Mouse (Mus musculus): ENCODE results near the gene 3100002H09Rik. TPM values are rescaled to one million over a fixed set of nuclear protein-coding genes. Genes with fewer than 3 reads are reported as not detected.
A peak's percentile ranks its signal among the peaks of the same experiment; 100 is the strongest.

3100002H09Rik gene
- polyA plus RNA-seq (2015; fragmentation: Nextera tagmentation; extraction: Ambion mirVana): not detected in 2 replicates

DNA sequence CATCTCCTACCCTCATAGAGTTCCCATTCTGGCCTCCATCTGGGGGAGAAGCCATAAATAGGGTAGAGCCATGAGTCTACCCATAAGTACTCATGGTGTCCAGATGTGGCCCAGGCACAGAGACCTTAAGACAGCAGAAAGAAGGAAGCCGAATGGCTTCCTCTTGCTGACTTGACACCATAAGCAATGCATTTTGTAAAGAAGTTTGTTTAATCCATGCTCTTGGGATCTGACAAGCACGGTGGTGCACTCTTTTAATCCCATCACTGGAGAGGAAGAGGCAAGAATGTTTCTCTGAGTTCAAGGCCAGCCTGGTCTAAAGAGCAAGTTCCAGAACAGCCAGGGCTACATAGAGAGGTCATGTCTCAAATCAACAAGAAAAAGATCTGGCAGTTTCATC, at the start of gene 3100002H09Rik:
TSS of gene 3100002H09Rik (minus strand) at position 101 of the 400 bp plus-strand sequence.
- Histone ChIP-seq H3K27ac (no peak within 1 kb of the TSS), H3K27me3 (replicated peaks) (0 out of 2 replicates have a peak, but pooled peaks cover 2% of the 10 kb centered on the region), H3K4me1 (replicated peaks) (no peaks in the 10 kb centered on the region), H3K9me3 (no peaks in the 10 kb centered on the region), H3K9ac (no peak within 1 kb of the TSS), H3K36me3 (no peaks in the 10 kb centered on the region), H3K4me3 (replicated peaks) (no peak within 1 kb of the TSS), H3K4me2 (replicated peaks) (no peak within 1 kb of the TSS)
- 83% methylated on average over 2 of the region's 2 CpGs for WGBS
- no peak for ATAC-seq

GRCm38 (mm10) chr4:124659251-124660217, 48.9 kb upstream of the 3100002H09Rik start:
- Histone ChIP-seq H3K27me3 (replicated peaks) (peaks cover 88% of the 10 kb centered on the region), H3K4me1 (replicated peaks) (peaks cover 29% of the 10 kb centered on the region), H3K36me3 (no peaks in the 10 kb centered on the region), H3K4me2 (replicated peaks) (peak overlapping the region; percentile 96), H3K9ac (no peak overlapping the region), H3K4me3 (replicated peaks) (peak overlapping the region; percentile 22), H3K9me3 (no peaks in the 10 kb centered on the region), H3K27ac (no peak overlapping the region)
- ATAC-seq: no peak
- WGBS: 2% methylated on average over 67 of the region's 68 CpGs

- H3K27me3 ChIP-seq (replicated peaks): peaks cover 90% of the 10 kb centered on the region
- H3K4me3 ChIP-seq (replicated peaks): peak overlapping the region; percentile 65
- H3K4me1 ChIP-seq (replicated peaks): peaks cover 29% of the 10 kb centered on the region
- no peak overlapping the region for H3K9ac ChIP-seq
- no peaks in the 10 kb centered on the region for H3K9me3 ChIP-seq
- H3K36me3 ChIP-seq: no peaks in the 10 kb centered on the region
- peak overlapping the region; percentile 96 for H3K4me2 ChIP-seq (replicated peaks)
- no peak overlapping the region for H3K27ac ChIP-seq
- under 1% methylated on average over 39 of the region's 39 CpGs for WGBS
- ATAC-seq: no peak
Observed at GRCm38 (mm10) chr4:124658412-124658851, 47.8 kb upstream of the 3100002H09Rik start.

GRCm38 (mm10) chr4:124657781-124658180, 47.2 kb upstream of the 3100002H09Rik start:
- Histone ChIP-seq H3K4me2 (replicated peaks) (peak overlapping the region; percentile 96), H3K27ac (no peak overlapping the region), H3K4me1 (replicated peaks) (peaks cover 32% of the 10 kb centered on the region), H3K36me3 (no peaks in the 10 kb centered on the region), H3K9me3 (no peaks in the 10 kb centered on the region), H3K9ac (peak overlapping the region; percentile 28; the same call in 1 of the 2 replicates), H3K4me3 (replicated peaks) (peak overlapping the region; percentile 65), H3K27me3 (replicated peaks) (peaks cover 84% of the 10 kb centered on the region)
- WGBS: under 1% methylated on average over 50 of the region's 61 CpGs
- no peak; the same call in 1 of the 2 replicates for ATAC-seq

DNA sequence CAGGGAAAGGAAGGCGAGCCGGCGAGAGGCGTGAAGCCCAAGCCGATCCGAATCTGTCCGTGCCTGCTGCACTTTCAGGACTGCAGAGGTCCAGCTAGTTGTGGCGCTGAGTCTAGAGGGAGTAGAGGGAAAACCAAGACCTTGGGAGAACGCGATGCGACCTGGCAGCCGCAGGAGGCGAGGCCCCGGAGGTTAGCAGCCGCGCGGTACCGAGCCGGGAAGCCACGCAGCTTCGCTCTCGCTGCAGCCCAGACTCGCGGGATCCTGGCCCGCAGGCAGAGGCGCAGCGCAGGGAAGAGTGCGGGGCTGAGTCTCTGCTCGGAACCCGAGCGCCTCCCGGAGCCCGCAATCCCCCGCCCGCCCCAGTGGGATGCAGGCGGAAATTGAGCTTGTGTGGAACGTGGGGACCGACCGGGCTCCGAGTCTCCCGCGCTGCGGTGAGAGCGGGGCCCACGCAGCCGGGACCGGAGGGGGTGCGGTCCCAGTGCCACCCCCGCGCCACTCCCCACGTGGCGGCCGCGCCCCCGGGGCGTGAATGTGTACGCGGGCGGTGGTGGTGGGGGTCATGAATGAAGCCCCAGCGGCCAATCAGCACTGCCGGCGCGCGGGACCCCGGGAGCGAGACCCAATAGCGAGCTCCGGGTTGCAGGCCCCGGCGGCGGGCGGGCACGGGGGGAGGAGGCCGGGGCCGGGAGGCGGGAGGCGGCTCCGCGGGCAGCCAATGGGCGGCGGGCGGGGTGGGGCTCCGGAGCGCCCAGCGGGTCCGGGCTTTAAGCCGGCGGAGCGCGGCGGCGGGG, 46.4 kb upstream of the 3100002H09Rik start:
- Histone ChIP-seq H3K9ac (peak overlapping the region; percentile 28), H3K27ac (no peak overlapping the region), H3K4me2 (replicated peaks) (peak overlapping the region; percentile 96), H3K27me3 (replicated peaks) (peaks cover 83% of the 10 kb centered on the region), H3K36me3 (no peaks in the 10 kb centered on the region), H3K4me3 (replicated peaks) (peak overlapping the region; percentile 65), H3K9me3 (no peaks in the 10 kb centered on the region), H3K4me1 (replicated peaks) (peaks cover 32% of the 10 kb centered on the region)
- WGBS: under 1% methylated on average over 73 of the region's 92 CpGs
- ATAC-seq: peak; percentile 96

DNA sequence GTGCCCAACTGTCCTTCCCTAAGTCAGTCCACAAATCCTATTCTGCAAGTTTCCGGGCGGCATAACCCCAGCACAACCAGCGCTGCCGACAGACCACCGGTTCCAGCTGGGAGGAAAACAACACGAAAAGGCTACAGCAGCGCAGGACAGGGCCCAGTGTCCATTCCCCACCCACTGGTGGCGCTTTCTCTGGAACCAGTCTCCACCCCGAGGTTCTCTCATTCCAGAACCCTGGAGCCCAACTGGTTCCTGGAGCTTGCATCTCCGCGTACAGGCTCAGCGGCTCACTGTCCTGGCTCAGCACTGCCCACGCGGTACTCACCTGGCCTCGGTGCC, 45.9 kb upstream of the 3100002H09Rik start, which contains the start of gene Pou3f1:
TSS of gene Pou3f1 (plus strand) at position 290 of the 336 bp plus-strand sequence.
- H3K27me3 ChIP-seq (replicated peaks): peaks cover 77% of the 10 kb centered on the region
- peak within 1 kb of the TSS; percentile 96 for H3K4me2 ChIP-seq (replicated peaks)
- no peaks in the 10 kb centered on the region for H3K9me3 ChIP-seq
- peak within 1 kb of the TSS; percentile 28 for H3K9ac ChIP-seq
- peak within 1 kb of the TSS; percentile 65 for H3K4me3 ChIP-seq (replicated peaks)
- no peak for ATAC-seq
- no peak within 1 kb of the TSS for H3K27ac ChIP-seq
- no peaks in the 10 kb centered on the region for H3K36me3 ChIP-seq
- WGBS: 2% methylated on average over 15 of the region's 15 CpGs
- peaks cover 32% of the 10 kb centered on the region for H3K4me1 ChIP-seq (replicated peaks)

DNA sequence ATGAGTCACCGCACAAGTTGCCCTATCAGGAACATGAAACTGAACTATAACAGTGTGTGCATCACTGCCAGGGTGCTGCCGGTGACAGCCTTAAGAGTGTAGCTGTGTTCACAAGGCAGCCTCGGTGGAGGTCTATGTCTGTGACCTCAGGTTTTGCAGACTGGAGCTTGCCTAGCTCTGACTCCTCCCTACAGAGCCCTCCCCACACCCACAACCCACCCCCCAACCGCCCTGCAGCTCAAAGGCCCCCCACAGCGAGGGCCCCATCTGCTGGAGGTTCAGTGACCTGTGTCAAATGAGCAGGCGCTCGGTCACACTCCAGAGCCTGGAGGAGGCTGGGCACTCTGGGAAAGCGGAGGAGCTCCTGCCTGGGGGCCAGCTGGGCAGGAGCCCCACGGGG, 42.3 kb upstream of the 3100002H09Rik start:
- Histone ChIP-seq H3K27me3 (replicated peaks) (peaks cover 50% of the 10 kb centered on the region), H3K27ac (no peak overlapping the region), H3K4me1 (replicated peaks) (peaks cover 18% of the 10 kb centered on the region), H3K36me3 (no peaks in the 10 kb centered on the region), H3K9ac (no peak overlapping the region), H3K4me3 (replicated peaks) (no peak overlapping the region), H3K9me3 (no peaks in the 10 kb centered on the region), H3K4me2 (replicated peaks) (no peak overlapping the region)
- ATAC-seq: no peak
- WGBS: 10% methylated on average over 9 of the region's 9 CpGs

- no peak overlapping the region for H3K27ac ChIP-seq
- no peak overlapping the region for H3K9ac ChIP-seq
- 43% methylated on average over 5 of the region's 5 CpGs for WGBS
- no peak overlapping the region for H3K4me2 ChIP-seq (replicated peaks)
- H3K36me3 ChIP-seq: no peaks in the 10 kb centered on the region
- H3K4me3 ChIP-seq (replicated peaks): no peak overlapping the region
- H3K4me1 ChIP-seq (replicated peaks): peaks cover 18% of the 10 kb centered on the region; the same call in 1 of the 2 replicates
- no peak for ATAC-seq
- peaks cover 8% of the 10 kb centered on the region for H3K27me3 ChIP-seq (replicated peaks)
- H3K9me3 ChIP-seq: no peaks in the 10 kb centered on the region
Observed at GRCm38 (mm10) chr4:124647909-124648308, 37.3 kb upstream of the 3100002H09Rik start.

GRCm38 (mm10) chr4:124646591-124646990, 36.0 kb upstream of the 3100002H09Rik start:
- 15% methylated on average over 8 of the region's 8 CpGs for WGBS
- no peaks in the 10 kb centered on the region for H3K9me3 ChIP-seq
- H3K4me3 ChIP-seq (replicated peaks): 0 out of 2 replicates have a peak overlapping the region, but pooled peaks have one; percentile 9
- no peak overlapping the region for H3K27ac ChIP-seq
- peak; percentile 62 for ATAC-seq
- peaks cover 16% of the 10 kb centered on the region; the same call in 1 of the 2 replicates for H3K4me1 ChIP-seq (replicated peaks)
- H3K36me3 ChIP-seq: no peaks in the 10 kb centered on the region
- peaks cover 5% of the 10 kb centered on the region; the same call in 1 of the 2 replicates for H3K27me3 ChIP-seq (replicated peaks)
- no peak overlapping the region for H3K9ac ChIP-seq
- peak overlapping the region; percentile 41 for H3K4me2 ChIP-seq (replicated peaks)

DNA sequence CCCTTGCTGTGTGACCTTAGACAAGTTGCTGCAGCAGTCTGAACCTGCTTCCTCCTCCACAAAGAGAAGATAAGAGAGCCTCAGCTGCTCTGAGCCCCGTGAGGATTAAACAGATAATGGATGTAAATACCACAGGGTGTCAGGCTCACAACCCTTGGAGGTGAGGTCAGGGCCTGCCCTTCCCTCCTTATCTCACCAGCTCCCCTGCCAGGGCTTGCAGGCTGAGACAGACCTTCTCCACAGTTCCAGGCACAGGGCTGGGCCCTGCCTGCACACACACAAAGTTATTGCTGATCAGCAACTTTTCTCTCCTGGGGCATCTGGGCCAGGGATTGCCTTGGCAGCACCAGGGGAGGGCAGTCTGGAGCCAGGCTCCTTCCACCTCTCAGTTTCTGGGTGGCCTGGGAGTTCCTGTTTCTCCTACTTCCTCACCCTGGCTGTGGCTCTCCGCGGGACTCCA, 34.4 kb upstream of the 3100002H09Rik start:
- peaks cover 16% of the 10 kb centered on the region; the same call in 1 of the 2 replicates for H3K4me1 ChIP-seq (replicated peaks)
- 7% methylated on average over 3 of the region's 3 CpGs for WGBS
- peak; percentile 65; the same call in 1 of the 2 replicates for ATAC-seq
- H3K4me2 ChIP-seq (replicated peaks): no peak overlapping the region
- peaks cover 9% of the 10 kb centered on the region for H3K27me3 ChIP-seq (replicated peaks)
- H3K4me3 ChIP-seq (replicated peaks): no peak overlapping the region
- no peak overlapping the region for H3K9ac ChIP-seq
- H3K27ac ChIP-seq: no peak overlapping the region
- H3K9me3 ChIP-seq: no peaks in the 10 kb centered on the region
- no peaks in the 10 kb centered on the region for H3K36me3 ChIP-seq

DNA sequence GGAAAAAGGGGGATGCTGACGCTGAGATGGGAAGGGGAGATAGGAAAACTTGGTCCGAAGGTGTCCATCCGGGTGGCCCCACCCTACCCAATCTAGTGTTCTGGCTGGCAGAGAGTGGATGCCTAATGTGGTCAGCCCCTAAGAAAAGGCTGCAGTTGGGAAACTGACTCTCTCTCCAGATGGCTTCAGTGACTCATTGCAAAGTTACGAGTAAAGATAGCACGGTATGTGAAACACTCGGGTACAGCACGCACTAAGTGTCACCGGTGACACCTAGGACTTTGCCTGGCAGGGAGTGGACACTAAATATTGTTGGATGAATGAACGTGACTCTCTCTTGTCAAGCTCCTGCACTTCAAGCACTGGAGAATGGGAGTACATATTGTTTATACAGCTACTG, 33.3 kb upstream of the 3100002H09Rik start:
- no peak overlapping the region for H3K4me2 ChIP-seq (replicated peaks)
- no peak overlapping the region for H3K27ac ChIP-seq
- no peak for ATAC-seq
- no peak overlapping the region for H3K4me3 ChIP-seq (replicated peaks)
- H3K4me1 ChIP-seq (replicated peaks): peaks cover 16% of the 10 kb centered on the region; the same call in 1 of the 2 replicates
- H3K9ac ChIP-seq: no peak overlapping the region
- WGBS: 88% methylated on average over 9 of the region's 9 CpGs
- no peaks in the 10 kb centered on the region for H3K9me3 ChIP-seq
- H3K36me3 ChIP-seq: no peaks in the 10 kb centered on the region
- peaks cover 14% of the 10 kb centered on the region for H3K27me3 ChIP-seq (replicated peaks)

DNA sequence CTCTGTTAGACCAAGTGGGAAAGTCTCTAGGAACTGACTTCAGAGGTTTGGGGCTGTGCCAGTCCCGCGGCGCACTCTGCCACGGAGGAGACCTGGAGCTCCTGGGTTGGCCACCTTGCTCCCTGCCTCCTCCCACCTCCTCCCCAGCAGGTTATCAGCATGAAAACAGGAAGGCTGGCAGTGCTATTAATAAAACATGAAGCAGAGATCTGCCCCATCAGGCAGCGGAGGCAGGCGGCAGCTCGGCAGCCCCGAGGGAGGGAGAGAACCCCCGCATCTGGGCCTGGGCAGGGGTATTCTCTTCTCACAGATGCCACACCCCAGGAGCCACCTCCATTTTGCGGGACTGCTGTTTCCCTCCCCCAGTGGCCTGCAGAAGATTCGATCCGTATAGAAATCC, 29.1 kb upstream of the 3100002H09Rik start:
- 23% methylated on average over 12 of the region's 12 CpGs for WGBS

More for the DNA sequence above, 29.1 kb upstream of the 3100002H09Rik start:
- H3K4me3 ChIP-seq (replicated peaks): no peak overlapping the region
- H3K27me3 ChIP-seq (replicated peaks): peaks cover 14% of the 10 kb centered on the region
- no peak for ATAC-seq
- no peaks in the 10 kb centered on the region for H3K36me3 ChIP-seq
- no peak overlapping the region for H3K9ac ChIP-seq
- H3K27ac ChIP-seq: no peak overlapping the region
- no peaks in the 10 kb centered on the region for H3K9me3 ChIP-seq
- H3K4me2 ChIP-seq (replicated peaks): no peak overlapping the region
- no peaks in the 10 kb centered on the region for H3K4me1 ChIP-seq (replicated peaks)

Data from intestine, embryonic 15.5 days (tissue).